Mouse (Mus musculus) testis, adult 2 months (tissue): ENCODE data around the gene Myo1e.

Experiments used
- CTCF ChIP-seq: fragments of 200-500 bp; IDR thresholded peaks from 2 replicates; pipeline ENCODE4 v1.5.1; 2012; ENCODE audit warnings: low read depth, mild to moderate bottlenecking, inconsistent platforms, low read length, moderate library complexity; ENCODE audit not compliant: control insufficient read depth, insufficient read depth, insufficient replicate concordance
- POLR2A ChIP-seq: fragments of 200-500 bp; IDR thresholded peaks from 2 replicates; pipeline ENCODE4 v1.6.1; 2012; ENCODE audit warnings: low read depth, mild to moderate bottlenecking, inconsistent platforms, low read length, moderate library complexity; ENCODE audit not compliant: control insufficient read depth

GRCm38 (mm10) chr9:70371638-70372037, 164.5 kb downstream of the Myo1e start:
- no peak for TF ChIP-seq CTCF
- TF ChIP-seq POLR2A = no peak
